Mouse (Mus musculus) heart, embryonic 11.5 days (tissue): Measurements from ENCODE around the gene Rexo5. TPM values are rescaled to one million over a fixed set of nuclear protein-coding genes. Genes with fewer than 3 reads are reported as not detected.
A peak's percentile ranks its signal among the peaks of the same experiment; 100 is the strongest.

Source experiments
- ATAC-seq: fragments of 200-750 bp; cut with Nextera tagmentation; replicated peaks from 2 replicates; pipeline ENCODE4 v1.8.0; 2017; ENCODE audit warnings: moderate library complexity; ENCODE audit not compliant: insufficient number of reproducible peaks, low FRiP score, low TSS enrichment
- H3K27ac ChIP-seq: fragments of 300-500 bp; sonication (generic); 2 replicates; pipeline ENCODE4 v1.5.1; 2014; ENCODE audit warnings: mild to moderate bottlenecking, low read depth, low read length
- H3K27me3 ChIP-seq: fragments of 300-500 bp; sonication (generic); 2 replicates; pipeline ENCODE4 v1.6.1; 2014; ENCODE audit warnings: mild to moderate bottlenecking, low read length, mixed read lengths; ENCODE audit not compliant: control insufficient read depth, insufficient read depth
- H3K36me3 ChIP-seq: fragments of 300-500 bp; sonication (generic); 2 replicates; pipeline ENCODE4 v1.6.1; 2014; ENCODE audit warnings: mild to moderate bottlenecking, low read length, moderate library complexity, mixed read lengths; ENCODE audit not compliant: control insufficient read depth, insufficient read depth
- H3K4me1 ChIP-seq: fragments of 300-500 bp; sonication (generic); 2 replicates; pipeline ENCODE4 v1.6.1; 2014; ENCODE audit warnings: low read length; ENCODE audit not compliant: control insufficient read depth, insufficient read depth
- H3K4me2 ChIP-seq: fragments of 300-500 bp; sonication (generic); 2 replicates; pipeline ENCODE4 v1.6.1; 2014; ENCODE audit warnings: mild to moderate bottlenecking, moderate library complexity
- H3K4me3 ChIP-seq: fragments of 300-500 bp; sonication (generic); 2 replicates; pipeline ENCODE4 v1.5.1; 2014; ENCODE audit warnings: low read depth, low read length
- H3K9ac ChIP-seq: fragments of 300-500 bp; sonication (generic); 2 replicates; pipeline ENCODE4 v1.6.1; 2014; ENCODE audit warnings: mild to moderate bottlenecking, low read depth, low read length, moderate library complexity
- H3K9me3 ChIP-seq: fragments of 300-500 bp; sonication (generic); replicated peaks from 2 replicates; pipeline ENCODE4 v1.6.1; 2016; ENCODE audit warnings: low read length; ENCODE audit not compliant: control insufficient read depth
- WGBS: fragments of 180-500 bp; shearing (Covaris S2); extraction: QIAGEN DNeasy Blood & Tissue Kit; methylation state at CpG from one replicate; pipeline ENCODE4 v1.1.7; 2014; ENCODE audit not compliant: insufficient replicate concordance; 5-methylcytosine and 5-hydroxymethylcytosine counted together
- polyA plus RNA-seq: library from polyadenylated mRNA; unstranded; fragments of >200 nt; fragmentation: Nextera tagmentation; extraction: Ambion mirVana; gene quantifications from 2 replicates; pipeline ENCODE4 v1.2.1, GENCODE M21; 2014

Rexo5 gene
- polyA plus RNA-seq = 16.2 and 19.0 TPM in 2 replicates

- Histone ChIP-seq H3K4me1 (no peaks in the 10 kb centered on the region), H3K27me3 (no peaks in the 10 kb centered on the region), H3K9me3 (no peaks in the 10 kb centered on the region), H3K9ac (peak within 1 kb of the TSS; percentile 89), H3K4me3 (peak within 1 kb of the TSS; percentile 86), H3K4me2 (peak within 1 kb of the TSS; percentile 69), H3K36me3 (peaks cover 8% of the 10 kb centered on the region), H3K27ac (peak within 1 kb of the TSS; percentile 85)
- ATAC-seq = peak; percentile 98
- under 1% methylated on average over 53 of the region's 53 CpGs for WGBS
These were observed at the start of gene Rexo5, which contains the start of gene Eri2 for GRCm38 (mm10) chr7:119793586-119794250. Gene Rexo5, plus strand, starts transcription at chr7:119794006. Gene Eri2, minus strand, starts transcription at chr7:119794058.

DNA sequence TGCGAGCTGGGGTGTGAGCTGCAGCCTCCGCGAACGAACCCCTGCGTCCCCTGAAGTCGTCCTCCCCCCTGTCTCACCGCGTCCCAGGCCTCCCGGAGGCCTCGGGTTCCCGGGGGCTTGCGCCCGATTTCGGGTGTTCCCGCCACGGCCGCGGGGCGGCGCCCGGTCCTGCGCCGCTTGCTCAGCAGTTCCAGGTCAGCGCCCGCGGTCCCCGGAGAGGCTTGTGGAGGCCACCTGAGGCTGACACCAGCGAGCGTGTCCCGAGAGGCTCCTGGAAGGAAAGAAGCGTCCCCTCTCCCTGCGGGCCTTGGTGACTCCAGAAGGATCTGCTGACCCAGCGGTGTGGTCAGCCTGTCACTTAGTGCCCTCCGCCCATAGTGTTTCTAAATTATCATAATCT is 49.5 kb upstream of the Rexo5 start:
- no peak overlapping the region for H3K27ac ChIP-seq
- 6% methylated on average over 34 of the region's 34 CpGs for WGBS
- peak overlapping the region; percentile 22; the same call in 1 of the 2 replicates for H3K4me3 ChIP-seq
- no peaks in the 10 kb centered on the region for H3K9me3 ChIP-seq
- no peaks in the 10 kb centered on the region for H3K27me3 ChIP-seq
- no peaks in the 10 kb centered on the region for H3K36me3 ChIP-seq
- ATAC-seq = no peak
- H3K4me1 ChIP-seq = no peaks in the 10 kb centered on the region
- H3K9ac ChIP-seq = 0 out of 2 replicates have a peak overlapping the region, but pooled peaks have one; percentile 30
- H3K4me2 ChIP-seq = peak overlapping the region; percentile 57

DNA sequence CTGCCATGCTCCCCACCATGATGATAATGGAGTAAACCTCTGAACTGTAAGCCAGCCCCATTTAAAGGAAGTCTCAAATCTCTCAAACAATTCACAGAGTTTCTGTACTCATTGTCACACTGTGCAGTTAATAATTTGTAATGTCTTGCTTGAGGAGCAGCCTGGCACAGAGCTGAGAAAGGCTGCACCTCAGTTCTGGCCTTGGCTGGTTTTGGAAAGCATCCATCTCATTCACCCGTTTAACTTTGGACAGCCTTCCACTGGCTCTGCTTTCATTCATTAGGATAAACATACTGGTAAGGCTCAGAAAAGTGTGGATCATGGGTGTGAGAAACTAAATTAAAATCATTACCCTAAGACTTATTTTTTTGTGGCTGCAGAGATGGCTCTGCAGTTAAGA is 47.9 kb upstream of the Rexo5 start:
- Histone ChIP-seq H3K9me3 (no peaks in the 10 kb centered on the region), H3K4me3 (no peak overlapping the region), H3K36me3 (no peaks in the 10 kb centered on the region), H3K27me3 (no peaks in the 10 kb centered on the region), H3K4me1 (no peaks in the 10 kb centered on the region), H3K9ac (no peak overlapping the region), H3K4me2 (no peak overlapping the region), H3K27ac (no peak overlapping the region)
- WGBS = 83% methylated on average over 1 of the region's 1 CpGs
- no peak for ATAC-seq

DNA sequence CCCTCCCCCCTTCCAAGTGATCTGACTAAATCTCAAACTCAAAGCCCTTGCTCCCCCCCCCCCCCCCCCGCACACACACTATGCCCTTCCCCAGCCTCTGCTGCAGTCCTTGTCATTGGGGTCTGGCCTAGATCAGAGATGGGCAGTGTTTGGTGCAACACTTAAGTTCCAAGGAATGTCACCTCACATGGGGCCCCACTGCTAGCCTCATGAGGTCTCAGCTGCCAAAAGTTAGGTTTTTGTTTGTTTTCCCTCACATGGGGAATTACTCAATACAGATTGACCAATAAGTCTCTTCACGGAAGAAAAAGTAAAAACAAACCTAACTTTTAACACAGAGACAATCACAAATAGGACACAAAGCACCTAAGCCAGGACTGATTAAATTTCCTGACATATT is 45.0 kb upstream of the Rexo5 start:
- no peak overlapping the region for H3K27ac ChIP-seq
- no peaks in the 10 kb centered on the region for H3K4me1 ChIP-seq
- no peaks in the 10 kb centered on the region for H3K9me3 ChIP-seq
- H3K9ac ChIP-seq = no peak overlapping the region
- H3K4me2 ChIP-seq = no peak overlapping the region
- 61% methylated on average over 1 of the region's 2 CpGs for WGBS
- H3K4me3 ChIP-seq = no peak overlapping the region
- no peaks in the 10 kb centered on the region for H3K36me3 ChIP-seq
- ATAC-seq = no peak
- H3K27me3 ChIP-seq = no peaks in the 10 kb centered on the region

DNA sequence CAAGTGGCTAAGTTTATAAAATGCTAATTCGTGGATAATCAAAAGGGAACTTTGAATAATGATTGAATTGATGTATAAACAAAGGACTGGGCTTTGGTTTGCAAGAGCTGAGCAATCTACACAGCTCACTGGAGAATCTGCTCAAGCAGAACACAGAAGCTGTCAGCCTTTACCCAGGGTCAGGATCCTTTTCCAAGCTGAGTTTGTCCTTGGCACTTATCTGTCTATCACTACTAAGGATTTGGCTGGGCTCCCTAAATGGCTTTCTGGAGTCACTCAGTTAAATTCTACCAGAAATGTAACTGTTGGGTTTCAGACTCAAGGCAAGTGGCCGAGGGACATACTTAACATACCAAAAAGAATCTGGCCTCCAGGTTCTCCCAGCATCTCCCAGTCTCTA is 43.9 kb upstream of the Rexo5 start:
- no peaks in the 10 kb centered on the region for H3K4me1 ChIP-seq
- H3K36me3 ChIP-seq = no peaks in the 10 kb centered on the region
- 43% methylated on average over 2 of the region's 2 CpGs for WGBS
- no peak overlapping the region for H3K4me2 ChIP-seq
- H3K9ac ChIP-seq = no peak overlapping the region
- no peaks in the 10 kb centered on the region for H3K9me3 ChIP-seq
- no peaks in the 10 kb centered on the region for H3K27me3 ChIP-seq
- ATAC-seq = no peak
- no peak overlapping the region for H3K27ac ChIP-seq
- no peak overlapping the region for H3K4me3 ChIP-seq

- no peak overlapping the region for H3K4me3 ChIP-seq
- H3K4me1 ChIP-seq = no peaks in the 10 kb centered on the region
- H3K9ac ChIP-seq = no peak overlapping the region
- H3K4me2 ChIP-seq = no peak overlapping the region
- ATAC-seq = no peak
- 68% methylated on average over 1 of the region's 1 CpGs for WGBS
- no peak overlapping the region for H3K27ac ChIP-seq
- H3K36me3 ChIP-seq = no peaks in the 10 kb centered on the region
- H3K27me3 ChIP-seq = no peaks in the 10 kb centered on the region
- H3K9me3 ChIP-seq = no peaks in the 10 kb centered on the region
These were observed 40.1 kb upstream of the Rexo5 start for GRCm38 (mm10) chr7:119753696-119754095.

DNA sequence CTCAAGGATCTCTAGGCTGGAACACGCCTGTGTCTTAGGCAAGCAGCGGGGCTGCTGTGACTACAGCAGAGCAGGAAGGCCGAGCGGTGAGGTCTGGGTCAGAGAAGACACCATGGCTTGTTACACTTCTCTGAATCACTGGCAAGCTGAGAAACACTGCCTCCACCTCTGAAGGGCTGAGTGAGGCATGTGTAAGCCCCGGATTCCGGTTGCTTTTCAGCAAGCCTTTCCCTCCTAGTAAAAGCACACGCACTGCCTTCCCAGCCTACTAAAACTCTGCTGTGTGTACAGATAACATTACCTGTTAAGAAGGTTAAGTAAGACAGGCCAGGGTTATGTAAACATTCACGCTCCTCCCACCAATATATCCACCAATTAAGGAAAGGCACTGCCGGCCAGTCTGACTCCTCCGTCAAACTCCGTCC is 33.3 kb upstream of the Rexo5 start, which contains the start of gene Acsm3:
TSS of gene Acsm3 (plus strand) at position 397 of the 425 bp plus-strand sequence.
- H3K4me2 ChIP-seq = no peak within 1 kb of the TSS
- H3K36me3 ChIP-seq = no peaks in the 10 kb centered on the region
- no peak within 1 kb of the TSS for H3K27ac ChIP-seq
- no peak within 1 kb of the TSS for H3K4me3 ChIP-seq
- no peaks in the 10 kb centered on the region for H3K27me3 ChIP-seq
- no peak within 1 kb of the TSS for H3K9ac ChIP-seq
- WGBS = 63% methylated on average over 11 of the region's 11 CpGs
- no peaks in the 10 kb centered on the region for H3K4me1 ChIP-seq
- H3K9me3 ChIP-seq = no peaks in the 10 kb centered on the region
- no peak for ATAC-seq

DNA sequence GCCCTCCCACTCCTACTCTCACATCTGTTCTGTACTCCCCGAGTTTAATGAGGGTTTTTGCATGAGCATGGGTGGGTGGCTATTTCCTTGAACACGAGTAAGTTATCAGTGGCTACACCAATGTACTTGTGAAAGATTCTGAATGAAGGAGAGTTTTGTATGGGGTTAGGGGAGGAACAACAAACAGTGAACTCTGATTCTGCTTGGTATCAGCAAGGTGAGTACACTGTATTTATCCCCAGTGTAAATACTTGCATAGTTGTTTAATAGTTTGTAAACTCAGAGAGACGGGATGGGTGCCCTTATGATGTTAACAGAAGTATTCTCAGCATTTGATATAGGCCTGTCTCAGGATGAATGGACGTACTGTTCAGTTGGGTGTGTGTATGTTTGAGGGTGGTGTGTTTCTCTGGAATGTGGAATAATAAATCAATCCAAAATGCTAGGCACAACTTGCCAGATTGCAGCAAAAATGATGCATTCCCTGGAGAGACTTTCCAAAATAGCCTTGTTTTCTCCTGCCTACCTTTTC is 31.6 kb upstream of the Rexo5 start:
- Histone ChIP-seq H3K4me1 (no peaks in the 10 kb centered on the region), H3K27me3 (no peaks in the 10 kb centered on the region), H3K9ac (no peak overlapping the region), H3K27ac (no peak overlapping the region), H3K4me2 (no peak overlapping the region), H3K4me3 (no peak overlapping the region), H3K36me3 (no peaks in the 10 kb centered on the region), H3K9me3 (no peaks in the 10 kb centered on the region)
- WGBS = 58% methylated on average over 4 of the region's 4 CpGs
- no peak for ATAC-seq

GRCm38 (mm10) chr7:119764377-119764776 is 29.4 kb upstream of the Rexo5 start:
- H3K9me3 ChIP-seq = no peaks in the 10 kb centered on the region
- H3K27ac ChIP-seq = no peak overlapping the region
- no peaks in the 10 kb centered on the region for H3K36me3 ChIP-seq
- no peak overlapping the region for H3K4me3 ChIP-seq
- H3K4me2 ChIP-seq = no peak overlapping the region
- ATAC-seq = no peak
- WGBS = 95% methylated on average over 3 of the region's 3 CpGs
- no peaks in the 10 kb centered on the region for H3K4me1 ChIP-seq
- no peaks in the 10 kb centered on the region for H3K27me3 ChIP-seq
- no peak overlapping the region for H3K9ac ChIP-seq
